Mouse (Mus musculus): ENCODE results near the gene Man1c1.

DNA sequence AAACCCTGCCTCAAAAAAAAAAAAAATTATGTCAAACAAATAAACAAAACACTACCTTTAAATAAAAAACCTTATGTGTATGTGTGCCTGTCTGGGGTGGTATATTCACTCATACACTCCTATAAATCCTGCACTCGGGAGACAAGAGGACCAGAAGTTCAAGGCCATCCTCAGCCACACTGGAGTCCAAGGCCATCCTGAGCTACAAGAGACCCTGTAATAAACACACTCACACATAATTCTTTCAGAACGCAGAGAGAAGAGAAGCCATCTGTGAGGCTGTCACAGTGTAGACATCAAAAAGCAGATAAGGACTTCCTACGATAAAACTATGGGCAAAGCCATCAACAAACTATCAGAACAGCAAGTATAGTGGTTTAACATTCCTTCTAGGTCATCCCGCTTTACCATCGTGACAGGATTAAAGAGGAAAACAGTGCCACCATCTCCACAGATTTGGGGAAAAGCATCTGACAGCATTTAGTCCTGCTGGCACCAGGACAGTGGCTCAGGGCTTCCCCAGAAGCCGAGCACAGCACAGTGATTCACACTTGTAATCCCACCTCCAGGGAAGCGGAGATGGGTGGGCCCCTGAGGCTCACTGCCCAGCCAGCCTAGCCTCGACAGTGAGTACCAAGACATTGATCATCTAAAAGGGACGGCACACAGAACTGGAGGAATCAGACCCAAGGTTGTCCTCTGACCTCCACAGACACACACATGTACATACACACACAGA, 10.7 kb downstream of the Man1c1 start:
- no peak for TF ChIP-seq CTCF (IDR thresholded peaks at IDR 0.05; ENCODE audit: low read depth, low read length)
- no peak for TF ChIP-seq TAL1 (conservative IDR thresholded peaks at IDR 0.05; ENCODE audit: low read depth, low read length)
- no peak for TF ChIP-seq POLR2AphosphoS5 (IDR thresholded peaks at IDR 0.05; ENCODE audit: insufficient replicate concordance, low read depth, low read length)
- no peak for TF ChIP-seq GATA1 (IDR thresholded peaks at IDR 0.05; ENCODE audit: borderline replicate concordance, low read length)

Measured in G1E (cell line).